Mouse (Mus musculus): ENCODE measurements around the gene Sfi1.
"Not testable (repeated sequence)": the region's sequence is repeated elsewhere in the genome, so short reads cannot be mapped to it uniquely, and the experiment has no call there.

Sfi1 gene

GRCm38 (mm10) chr11:3145359-3146165 lies 47.7 kb downstream of the Sfi1 start:
- DNase-seq (ENCODE audit: extremely low read depth, low read depth): not testable (repeated sequence)

- not testable (repeated sequence) for DNase-seq (ENCODE audit: extremely low read depth, low read depth)
These were observed 49.3 kb downstream of the Sfi1 start for GRCm38 (mm10) chr11:3143984-3144383.

- not testable (repeated sequence) for DNase-seq (ENCODE audit: extremely low read depth, low read depth)
These were observed 50.9 kb downstream of the Sfi1 start for GRCm38 (mm10) chr11:3142413-3142812.

- not testable (repeated sequence) for DNase-seq (ENCODE audit: extremely low read depth, low read depth)
These were observed 52.2 kb downstream of the Sfi1 start for GRCm38 (mm10) chr11:3140967-3141535.

GRCm38 (mm10) chr11:3138323-3138722 lies 54.9 kb downstream of the Sfi1 start:
- not testable (repeated sequence) for DNase-seq (ENCODE audit: extremely low read depth, low read depth)

GRCm38 (mm10) chr11:3137279-3137678 lies 56.0 kb downstream of the Sfi1 start:
- DNase-seq (ENCODE audit: extremely low read depth, low read depth): not testable (repeated sequence)

- DNase-seq (ENCODE audit: extremely low read depth, low read depth): not testable (repeated sequence)
These were observed 57.3 kb downstream of the Sfi1 start for GRCm38 (mm10) chr11:3135956-3136355.

- not testable (repeated sequence) for DNase-seq (ENCODE audit: extremely low read depth, low read depth)
These were observed 57.9 kb downstream of the Sfi1 start for GRCm38 (mm10) chr11:3135391-3135790.

- DNase-seq (ENCODE audit: extremely low read depth, low read depth): not testable (repeated sequence)
These were observed 59.9 kb downstream of the Sfi1 start for GRCm38 (mm10) chr11:3133360-3133759.

GRCm38 (mm10) chr11:3132957-3133356 lies 60.3 kb downstream of the Sfi1 start:
- not testable (repeated sequence) for DNase-seq (ENCODE audit: extremely low read depth, low read depth)

GRCm38 (mm10) chr11:3132001-3132400 lies 61.3 kb downstream of the Sfi1 start:
- DNase-seq (ENCODE audit: extremely low read depth, low read depth): not testable (repeated sequence)

- DNase-seq (ENCODE audit: extremely low read depth, low read depth): not testable (repeated sequence)
These were observed 63.4 kb downstream of the Sfi1 start for GRCm38 (mm10) chr11:3129852-3130251.

- not testable (repeated sequence) for DNase-seq (ENCODE audit: extremely low read depth, low read depth)
These were observed 64.0 kb downstream of the Sfi1 start for GRCm38 (mm10) chr11:3129276-3129675.

- DNase-seq (ENCODE audit: extremely low read depth, low read depth): not testable (repeated sequence)
These were observed 65.9 kb downstream of the Sfi1 start for GRCm38 (mm10) chr11:3127303-3127795.

- not testable (repeated sequence) for DNase-seq (ENCODE audit: extremely low read depth, low read depth)
These were observed 66.6 kb downstream of the Sfi1 start for GRCm38 (mm10) chr11:3126478-3127302.

GRCm38 (mm10) chr11:3125922-3126321 lies 67.3 kb downstream of the Sfi1 start:
- not testable (repeated sequence) for DNase-seq (ENCODE audit: extremely low read depth, low read depth)

- not testable (repeated sequence) for DNase-seq (ENCODE audit: extremely low read depth, low read depth)
These were observed 68.1 kb downstream of the Sfi1 start for GRCm38 (mm10) chr11:3124932-3125810.

GRCm38 (mm10) chr11:3114403-3114802 lies 78.9 kb downstream of the Sfi1 start:
- no peak for DNase-seq (ENCODE audit: extremely low read depth, low read depth)

- DNase-seq (ENCODE audit: extremely low read depth, low read depth): no peak
These were observed 87.1 kb downstream of the Sfi1 start for GRCm38 (mm10) chr11:3106154-3106553.

GRCm38 (mm10) chr11:3105261-3105731 lies 88.0 kb downstream of the Sfi1 start:
- peak; percentile 100 for DNase-seq (ENCODE audit: extremely low read depth, low read depth)

All from MEL-GATA-1-ER (cell line).